Mouse (Mus musculus): Measurements from ENCODE around the gene Sema4a.
"Not testable (repeated sequence)": the region's sequence is repeated elsewhere in the genome, so short reads cannot be mapped to it uniquely, and the experiment has no call there.

The Sema4a gene

GRCm38 (mm10) chr3:88455588-88456264, 5.3 kb downstream of the Sema4a start:
- DNase-seq (ENCODE audit: low spot score), result no peak

DNA sequence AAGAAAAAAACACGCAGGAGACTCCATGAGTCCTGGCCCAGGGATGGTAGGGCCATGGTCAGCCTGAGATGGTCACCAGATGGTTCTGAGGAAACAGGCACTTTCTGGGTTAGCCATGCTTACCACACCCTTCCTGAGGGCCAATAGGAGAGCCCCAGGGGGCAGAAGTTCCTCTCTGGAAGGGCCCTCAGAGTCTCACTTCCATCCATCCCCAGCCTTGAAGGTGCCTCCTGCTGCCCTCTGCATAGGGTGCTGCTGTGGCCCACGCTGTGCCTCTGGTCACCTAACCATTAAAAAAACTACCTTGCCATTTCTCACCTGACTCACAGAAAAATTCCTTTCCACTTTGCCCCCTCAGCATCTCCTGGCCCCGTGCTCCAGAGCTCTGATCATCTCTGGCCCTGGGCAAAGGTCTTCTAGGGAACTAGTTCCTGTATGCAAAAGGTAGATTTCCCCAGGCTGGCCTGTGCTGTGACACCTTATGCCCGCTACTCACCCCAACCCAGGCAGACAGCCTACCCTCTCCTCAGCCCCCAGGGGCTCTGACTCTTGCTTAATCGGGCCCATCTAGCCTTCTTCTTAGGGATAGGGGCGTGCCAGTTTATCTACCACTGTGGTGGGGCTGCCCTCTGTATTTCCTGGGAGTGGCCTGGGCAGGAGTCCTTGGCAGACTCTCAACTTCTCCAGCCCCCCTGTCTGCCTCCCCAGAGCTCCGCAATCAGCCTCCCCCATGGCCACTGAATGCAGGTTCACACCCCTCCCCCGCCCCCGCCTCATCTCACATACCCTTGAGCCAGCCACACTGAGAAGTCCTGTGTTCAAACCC, 6.0 kb downstream of the Sema4a start:
- DNase-seq (ENCODE audit: low spot score), result no peak

- no peak for DNase-seq (ENCODE audit: low spot score)
Observed at GRCm38 (mm10) chr3:88453986-88454385, 7.0 kb downstream of the Sema4a start.

DNA sequence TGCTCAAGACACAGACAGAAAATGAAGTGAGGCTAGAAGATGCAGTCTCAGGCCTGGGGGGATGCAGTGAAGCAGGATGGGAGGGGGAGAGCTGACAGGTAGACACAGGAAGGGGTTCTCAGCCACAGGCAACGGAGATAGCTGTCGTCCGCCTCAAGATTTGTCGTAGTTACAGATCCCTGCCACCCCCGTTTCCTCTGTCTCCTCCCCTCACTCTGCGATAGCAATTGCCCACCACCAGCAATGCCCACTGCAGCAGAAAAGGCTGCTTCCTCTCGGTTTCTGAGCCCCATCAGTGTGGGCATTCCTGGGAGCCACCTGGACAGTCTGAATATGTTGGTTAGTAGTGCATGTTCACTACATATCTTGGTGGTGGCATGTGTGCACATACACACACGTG, 7.6 kb downstream of the Sema4a start:
- no peak for DNase-seq (ENCODE audit: low spot score)

DNA sequence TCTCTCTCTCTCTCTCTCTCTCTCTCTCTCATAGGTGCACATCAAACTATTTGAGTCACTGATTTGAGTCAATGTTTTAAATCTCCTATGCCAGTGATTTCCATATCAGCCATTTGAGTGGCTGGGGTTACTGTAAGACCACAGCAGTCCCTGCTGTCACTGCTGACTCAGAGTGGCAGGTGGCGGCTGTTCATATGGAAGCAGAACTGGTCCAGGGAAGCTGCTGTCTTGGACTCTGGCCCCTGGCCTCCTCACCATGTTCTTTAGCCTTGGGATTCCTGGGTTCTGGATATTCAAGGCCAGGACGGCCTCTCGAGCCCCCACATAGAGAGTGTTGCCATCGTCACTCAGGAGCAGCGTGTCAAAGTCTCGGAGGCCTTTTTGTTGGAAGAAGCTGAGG, 8.3 kb downstream of the Sema4a start:
- no peak for DNase-seq (ENCODE audit: low spot score)

GRCm38 (mm10) chr3:88452246-88452645, 8.7 kb downstream of the Sema4a start:
- DNase-seq (ENCODE audit: low spot score), result no peak

GRCm38 (mm10) chr3:88450379-88451131, 10.4 kb downstream of the Sema4a start:
- DNase-seq (ENCODE audit: low spot score), result no peak

DNA sequence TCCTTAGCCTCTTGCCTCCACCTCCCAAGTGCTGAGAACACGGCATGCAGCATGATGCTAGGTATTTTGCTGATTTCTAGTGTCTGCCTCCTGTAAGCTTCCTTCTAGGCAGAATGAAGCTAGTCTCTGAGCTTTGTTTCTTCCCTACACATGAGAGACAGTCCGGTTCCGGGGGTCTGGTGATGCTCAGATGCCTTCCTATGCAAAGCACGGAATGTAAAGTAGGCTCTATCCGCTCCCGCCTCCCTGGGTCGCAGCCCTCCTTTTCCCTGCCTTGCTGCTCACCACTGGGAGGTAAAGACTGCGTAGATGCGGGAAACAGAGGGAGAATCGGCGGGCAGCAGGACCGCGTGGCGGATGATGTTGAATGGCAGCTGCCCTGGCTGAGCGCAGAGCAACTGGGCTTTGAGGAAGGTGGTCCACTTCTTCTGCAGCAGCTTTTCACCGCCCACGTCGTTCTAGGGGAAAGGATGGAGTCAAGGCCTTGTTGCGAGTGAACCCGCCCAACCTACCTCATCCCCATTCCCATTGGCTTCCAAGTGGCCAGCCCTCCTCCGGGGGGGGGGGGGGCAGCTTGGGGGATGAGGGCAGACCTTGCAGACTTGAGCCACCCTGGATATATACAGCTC, 11.5 kb downstream of the Sema4a start:
- no peak for DNase-seq (ENCODE audit: low spot score)

DNA sequence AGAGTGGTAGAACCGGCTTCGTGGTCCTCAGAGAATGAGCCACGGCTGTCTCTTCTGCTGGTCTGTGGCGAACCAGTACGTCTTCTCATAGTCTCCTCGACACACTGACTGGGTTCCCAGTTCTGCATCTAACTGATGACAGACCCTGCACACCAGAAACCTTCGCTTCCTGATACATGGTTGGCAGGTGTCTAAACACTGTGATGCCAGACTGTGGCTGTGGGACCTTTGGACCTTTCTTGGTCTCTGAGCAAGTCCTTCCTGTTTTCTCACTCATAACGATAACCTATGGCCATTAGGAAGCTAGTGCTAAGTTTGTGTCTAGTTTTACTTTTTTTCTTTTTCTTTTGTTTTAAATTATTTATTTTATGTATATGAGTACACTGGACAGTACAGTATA, 12.5 kb downstream of the Sema4a start:
- DNase-seq (ENCODE audit: low spot score), result no peak

DNA sequence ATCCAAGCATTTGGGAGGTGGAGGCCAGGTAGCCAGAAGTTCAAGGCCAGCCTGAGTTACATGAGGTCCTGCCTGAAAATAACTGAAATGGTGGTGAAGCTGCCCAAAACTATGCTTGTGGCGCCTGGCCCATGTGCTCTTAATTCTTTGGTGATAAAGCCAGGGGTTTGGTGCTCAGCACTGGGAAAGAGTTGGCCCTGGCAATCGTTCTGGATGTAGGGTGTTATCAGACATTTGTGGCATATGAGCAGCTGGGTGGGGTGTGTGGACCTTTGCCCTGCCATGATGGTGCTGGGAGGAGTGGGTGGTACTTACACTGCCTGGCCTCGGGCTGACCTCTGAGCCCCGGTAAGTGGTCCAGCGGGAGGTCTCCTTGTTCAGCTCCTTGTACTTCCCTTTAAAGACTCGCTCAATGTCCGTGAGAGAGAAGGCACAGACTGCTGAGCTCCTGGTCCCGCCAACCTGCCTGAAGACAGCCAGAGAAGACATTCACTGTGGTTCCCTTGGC, 13.3 kb downstream of the Sema4a start:
- DNase-seq (ENCODE audit: low spot score), result no peak

GRCm38 (mm10) chr3:88446471-88447123, 14.4 kb downstream of the Sema4a start:
- DNase-seq (ENCODE audit: low spot score), result no peak

- no peak for DNase-seq (ENCODE audit: low spot score)
Observed at GRCm38 (mm10) chr3:88442888-88443287, 18.1 kb downstream of the Sema4a start.

DNA sequence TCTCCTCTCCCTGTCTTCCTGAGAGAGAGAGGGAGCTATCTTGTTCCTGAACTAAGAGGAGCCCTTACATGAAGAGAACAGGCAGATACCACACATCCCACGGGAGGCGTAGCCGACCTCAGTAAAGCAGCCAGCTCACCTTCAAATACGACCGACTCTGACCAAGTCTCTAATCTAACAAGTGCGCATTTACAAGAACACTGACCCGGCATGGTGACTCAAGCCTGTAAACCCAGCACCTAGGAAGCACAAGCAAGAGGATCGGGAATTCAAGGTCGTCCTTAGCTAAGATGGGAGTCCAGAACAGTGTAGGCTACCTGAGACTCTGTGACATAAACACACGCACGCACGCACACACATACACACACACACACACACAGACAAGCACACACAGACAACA, 18.5 kb downstream of the Sema4a start:
- no peak for DNase-seq (ENCODE audit: low spot score)

GRCm38 (mm10) chr3:88440500-88441381, 20.2 kb downstream of the Sema4a start:
- DNase-seq (ENCODE audit: low spot score), result no peak

DNA sequence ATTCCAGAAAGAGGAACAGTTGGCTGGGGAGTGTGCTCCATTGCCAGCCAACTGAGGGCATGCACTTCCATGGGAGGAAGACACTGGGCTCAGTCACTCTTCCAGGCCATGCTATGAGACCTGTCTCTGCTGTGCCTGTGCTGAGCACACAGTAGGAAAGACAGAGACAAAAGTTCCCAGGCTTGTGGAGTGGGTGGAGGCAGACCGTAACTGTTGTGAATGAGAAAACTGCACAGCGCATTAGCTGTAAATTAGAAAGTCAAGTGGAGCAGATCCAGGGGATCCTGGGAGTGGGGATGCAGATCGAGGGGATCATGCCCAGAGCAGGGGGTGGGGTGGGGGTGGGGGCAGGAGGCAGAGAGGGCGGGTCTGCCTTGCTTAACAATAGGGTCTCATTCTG, 21.4 kb downstream of the Sema4a start:
- no peak for DNase-seq (ENCODE audit: low spot score)

GRCm38 (mm10) chr3:88437454-88437853, 23.5 kb downstream of the Sema4a start:
- DNase-seq (ENCODE audit: low spot score), result no peak

DNA sequence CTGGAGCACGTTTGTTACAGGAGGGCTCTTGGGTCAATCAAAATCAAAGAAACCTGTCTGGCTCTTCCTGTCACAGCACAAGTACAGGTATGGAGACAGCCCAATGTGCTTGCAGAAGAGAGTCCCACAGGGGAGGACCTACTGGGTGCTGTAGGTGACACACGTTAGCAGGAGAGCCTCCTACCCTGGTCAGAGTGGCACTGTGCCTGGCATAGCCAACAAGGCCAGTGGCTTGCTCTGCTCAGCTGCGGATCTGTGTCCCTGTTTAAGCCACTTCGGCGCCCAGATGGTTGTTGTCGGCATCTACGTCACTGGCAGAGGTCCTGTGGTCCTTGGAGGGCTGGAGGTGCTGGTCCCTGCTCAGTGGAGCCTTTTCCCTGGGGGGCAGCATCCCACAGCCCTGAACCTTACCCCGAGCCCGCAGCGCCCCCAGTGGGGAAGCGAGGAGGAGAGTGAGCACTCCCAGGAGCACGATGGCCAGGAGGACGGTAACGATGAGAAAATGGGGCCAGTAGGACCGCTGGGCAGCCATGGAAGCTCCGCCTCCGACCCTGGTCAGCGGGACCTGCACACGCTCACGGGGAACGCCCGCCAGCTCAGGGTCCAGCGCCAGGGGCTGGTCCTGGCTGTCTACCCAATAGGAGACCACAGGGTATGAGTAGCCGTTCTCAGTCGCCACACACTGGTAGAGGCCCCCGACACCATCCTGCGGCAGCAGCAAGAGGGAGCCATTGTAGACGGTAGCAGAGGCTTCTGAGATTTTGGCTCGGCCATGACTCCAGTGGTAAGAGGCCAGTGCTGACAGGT, 24.4 kb downstream of the Sema4a start:
- DNase-seq (ENCODE audit: low spot score), result no peak

- DNase-seq (ENCODE audit: low spot score), result no peak
Observed at GRCm38 (mm10) chr3:88435515-88435914, 25.5 kb downstream of the Sema4a start.

GRCm38 (mm10) chr3:88428639-88429038, 32.3 kb downstream of the Sema4a start:
- DNase-seq (ENCODE audit: low spot score), result not testable (repeated sequence)

All from layer of hippocampus, adult 9-10 months (tissue).